Mouse (Mus musculus) heart, embryonic 10.5 days (tissue): ENCODE results near the gene Gm5148. TPM values are rescaled to one million over a fixed set of nuclear protein-coding genes. Genes with fewer than 3 reads are reported as not detected.

ENCODE experiments used
- DNase-seq: peaks from one replicate; pipeline ENCODE4 v3.0.0-alpha.2; 2017; ENCODE audit warnings: low spot score
- H3K27ac ChIP-seq: fragments of 300-500 bp; sonication (generic); 2 replicates; pipeline ENCODE4 v1.5.1; 2016; ENCODE audit warnings: mild to moderate bottlenecking
- H3K27me3 ChIP-seq: fragments of 300-500 bp; sonication (generic); 2 replicates; pipeline ENCODE4 v1.6.1; 2016; ENCODE audit warnings: mild to moderate bottlenecking; ENCODE audit not compliant: poor library complexity, insufficient read depth, severe bottlenecking
- H3K36me3 ChIP-seq: fragments of 300-500 bp; sonication (generic); 2 replicates; pipeline ENCODE4 v1.6.1; 2016; ENCODE audit warnings: mild to moderate bottlenecking, moderate library complexity
- H3K4me1 ChIP-seq: fragments of 300-500 bp; sonication (generic); 2 replicates; pipeline ENCODE4 v1.6.1; 2016; ENCODE audit warnings: mild to moderate bottlenecking
- H3K4me3 ChIP-seq: fragments of 300-500 bp; sonication (generic); 2 replicates; pipeline ENCODE4 v1.5.1; 2016; ENCODE audit warnings: mild to moderate bottlenecking, moderate library complexity
- H3K9me3 ChIP-seq: fragments of 300-500 bp; sonication (generic); 2 replicates; pipeline ENCODE4 v1.6.1; 2016; ENCODE audit warnings: mild to moderate bottlenecking, moderate library complexity
- WGBS: fragments of 180-500 bp; shearing (Covaris S2); methylation state at CpG from one replicate; pipeline ENCODE4 v1.1.7; 2016; 5-methylcytosine and 5-hydroxymethylcytosine counted together
- polyA plus RNA-seq: library from polyadenylated mRNA; unstranded; fragments of >200 nt; fragmentation: Nextera tagmentation; extraction: Ambion mirVana; gene quantifications from 2 replicates; pipeline ENCODE4 v1.2.1, GENCODE M21; 2016

Gene Gm5148
- polyA plus RNA-seq, 1 experiment from 2014 or later, result 2.0 TPM

DNA sequence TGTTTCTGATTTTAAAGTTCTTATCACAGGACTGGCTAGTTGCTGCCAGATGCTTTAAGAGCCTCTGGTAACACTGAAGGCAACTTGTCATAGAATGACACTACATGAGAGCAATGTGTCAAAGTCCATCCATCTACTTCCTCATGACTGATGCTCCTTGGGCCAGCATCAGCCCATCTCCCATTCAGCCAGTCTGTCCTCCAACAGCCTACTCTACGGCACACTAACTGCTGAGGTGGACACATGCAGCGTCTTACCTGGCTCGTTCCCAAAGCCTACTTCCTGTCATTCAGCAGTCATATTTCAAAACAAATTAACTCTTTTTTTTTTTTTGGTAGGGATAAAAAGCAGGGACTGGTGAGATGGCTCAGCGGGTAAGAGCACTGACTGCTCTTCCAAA, 17.9 kb downstream of the Gm5148 start:
- Histone ChIP-seq H3K27ac (no peak overlapping the region), H3K9me3 (0 out of 2 replicates have a peak, but pooled peaks cover 3% of the 10 kb centered on the region), H3K4me1 (peaks cover 11% of the 10 kb centered on the region), H3K36me3 (no peaks in the 10 kb centered on the region), H3K4me3 (no peak overlapping the region), H3K27me3 (peaks cover 28% of the 10 kb centered on the region)
- no peak for DNase-seq
- 83% methylated on average over 4 of the region's 4 CpGs for WGBS

DNA sequence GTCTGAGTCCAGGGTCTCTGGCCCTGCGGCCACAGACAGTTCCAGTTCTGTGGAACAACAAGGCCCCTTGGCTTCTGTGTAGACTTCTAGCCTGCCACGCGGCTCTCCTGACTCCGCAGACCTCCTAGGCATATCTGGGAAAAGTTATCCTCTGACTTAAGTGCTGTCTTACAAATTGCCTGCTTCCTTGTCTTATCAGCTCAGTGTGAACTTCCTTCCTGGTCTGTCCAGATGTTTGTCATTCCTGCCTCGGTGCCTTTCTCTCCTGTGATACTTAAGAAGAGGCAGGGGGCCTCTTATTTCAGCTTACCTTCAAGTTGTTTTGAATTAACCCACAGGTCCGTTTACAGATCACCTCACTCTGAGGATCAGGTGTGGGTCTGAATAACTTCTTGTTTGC, 18.9 kb downstream of the Gm5148 start:
- peaks cover 11% of the 10 kb centered on the region for H3K4me1 ChIP-seq
- peaks cover 28% of the 10 kb centered on the region for H3K27me3 ChIP-seq
- no peak overlapping the region for H3K4me3 ChIP-seq
- 0 out of 2 replicates have a peak, but pooled peaks cover 3% of the 10 kb centered on the region for H3K9me3 ChIP-seq
- 8% methylated on average over 6 of the region's 6 CpGs for WGBS
- peak overlapping the region; percentile 2; the same call in 1 of the 2 replicates for H3K27ac ChIP-seq
- no peaks in the 10 kb centered on the region for H3K36me3 ChIP-seq
- DNase-seq, result no peak

DNA sequence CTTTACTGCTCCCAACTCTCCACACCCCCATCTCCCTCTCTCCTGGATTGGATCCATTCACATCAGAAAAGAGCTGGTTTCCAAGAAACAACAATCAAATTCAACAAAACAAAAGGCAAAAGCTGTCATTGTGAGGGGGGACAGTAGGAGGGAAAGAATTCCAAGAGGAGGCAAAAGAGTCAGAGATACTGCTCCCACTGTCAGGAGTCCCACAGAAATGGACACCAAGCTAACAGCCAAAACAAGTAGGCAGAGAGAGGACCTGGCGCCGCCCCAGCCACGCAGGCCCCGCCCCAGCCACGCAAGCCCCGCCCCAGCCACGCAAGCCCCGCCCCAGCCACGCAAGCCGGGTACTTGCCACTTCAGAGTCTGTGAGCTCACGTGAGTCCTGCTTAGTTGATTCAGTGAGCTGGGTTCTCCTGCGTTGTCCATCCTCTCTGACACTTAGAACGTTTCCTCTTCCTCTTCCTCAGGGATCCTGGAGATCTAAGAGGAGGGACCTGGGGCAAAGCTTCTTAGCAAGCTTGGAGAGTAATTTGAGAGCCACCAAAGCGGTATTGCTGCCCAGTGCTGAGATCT, 19.5 kb downstream of the Gm5148 start:
- Histone ChIP-seq H3K27me3 (peaks cover 28% of the 10 kb centered on the region), H3K27ac (peak overlapping the region; percentile 2; the same call in 1 of the 2 replicates), H3K9me3 (0 out of 2 replicates have a peak, but pooled peaks cover 3% of the 10 kb centered on the region), H3K36me3 (no peaks in the 10 kb centered on the region), H3K4me3 (no peak overlapping the region), H3K4me1 (peaks cover 11% of the 10 kb centered on the region)
- no peak for DNase-seq
- 34% methylated on average over 14 of the region's 14 CpGs for WGBS

GRCm38 (mm10) chr3:37703066-37703465, 21.2 kb downstream of the Gm5148 start:
- Histone ChIP-seq H3K4me1 (peaks cover 11% of the 10 kb centered on the region), H3K27ac (no peak overlapping the region), H3K9me3 (0 out of 2 replicates have a peak, but pooled peaks cover 3% of the 10 kb centered on the region), H3K4me3 (no peak overlapping the region), H3K36me3 (no peaks in the 10 kb centered on the region), H3K27me3 (peaks cover 34% of the 10 kb centered on the region; the same call in 1 of the 2 replicates)
- no peak for DNase-seq
- WGBS, result 86% methylated on average over 6 of the region's 6 CpGs

DNA sequence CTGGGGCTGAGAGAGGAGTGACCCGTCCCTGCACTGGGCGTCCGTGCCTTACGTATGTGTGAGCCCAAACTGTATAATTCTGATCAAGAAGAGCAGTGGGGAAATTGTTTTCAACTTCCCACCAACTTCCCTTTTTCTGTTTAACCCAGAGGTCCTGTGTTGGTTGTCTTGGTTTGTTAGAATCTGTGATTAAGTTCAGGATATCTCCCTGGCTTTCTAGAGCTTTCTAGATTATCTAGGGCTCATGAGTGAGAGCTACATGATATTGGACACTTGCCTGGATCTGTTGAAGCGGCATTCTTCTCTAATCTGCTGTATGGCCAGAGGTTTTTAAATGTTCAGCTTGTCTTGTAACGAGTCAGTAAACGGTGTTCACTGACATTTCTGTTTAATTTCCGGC, 30.7 kb downstream of the Gm5148 start:
- Histone ChIP-seq H3K27ac (no peak overlapping the region), H3K4me1 (0 out of 2 replicates have a peak, but pooled peaks cover 2% of the 10 kb centered on the region), H3K4me3 (no peak overlapping the region), H3K36me3 (no peaks in the 10 kb centered on the region), H3K9me3 (no peaks in the 10 kb centered on the region), H3K27me3 (no peaks in the 10 kb centered on the region)
- 62% methylated on average over 8 of the region's 8 CpGs for WGBS
- DNase-seq, result no peak

DNA sequence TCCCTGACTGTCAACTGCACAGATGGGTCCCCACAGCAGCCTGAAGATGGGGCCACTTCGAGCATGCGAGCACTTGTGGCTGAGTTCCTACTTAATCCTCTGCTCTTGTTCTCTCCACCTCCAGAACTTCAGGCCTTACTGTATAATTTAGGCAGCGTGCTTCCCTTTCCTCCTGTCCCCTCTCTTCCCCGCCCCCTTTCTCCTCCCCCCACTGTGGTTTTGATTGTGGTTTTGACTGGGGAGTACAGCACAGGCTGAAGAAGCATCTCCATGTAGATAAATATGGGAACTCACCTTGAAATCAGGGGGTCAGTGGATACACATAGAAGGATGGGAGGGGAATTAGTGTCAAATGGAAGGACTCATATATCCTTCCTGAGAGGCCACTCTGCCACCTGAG, 31.3 kb downstream of the Gm5148 start:
- WGBS, result 70% methylated on average over 4 of the region's 4 CpGs
- H3K9me3 ChIP-seq, result no peaks in the 10 kb centered on the region
- H3K4me1 ChIP-seq, result 0 out of 2 replicates have a peak, but pooled peaks cover 5% of the 10 kb centered on the region
- no peak overlapping the region for H3K27ac ChIP-seq
- H3K36me3 ChIP-seq, result no peaks in the 10 kb centered on the region
- DNase-seq, result no peak
- no peak overlapping the region for H3K4me3 ChIP-seq
- no peaks in the 10 kb centered on the region for H3K27me3 ChIP-seq

- Histone ChIP-seq H3K27ac (peak overlapping the region; percentile 75), H3K36me3 (no peaks in the 10 kb centered on the region), H3K4me1 (peaks cover 18% of the 10 kb centered on the region; the same call in 1 of the 2 replicates), H3K4me3 (peak overlapping the region; percentile 49), H3K9me3 (no peaks in the 10 kb centered on the region), H3K27me3 (peaks cover 24% of the 10 kb centered on the region; the same call in 1 of the 2 replicates)
- 20% methylated on average over 28 of the region's 28 CpGs for WGBS
- DNase-seq, result no peak
Measured at GRCm38 (mm10) chr3:37687158-37687980, 36.9 kb downstream of the Gm5148 start.

- H3K4me1 ChIP-seq, result peaks cover 18% of the 10 kb centered on the region; the same call in 1 of the 2 replicates
- no peak for DNase-seq
- H3K4me3 ChIP-seq, result peak overlapping the region; percentile 49
- no peaks in the 10 kb centered on the region for H3K9me3 ChIP-seq
- H3K36me3 ChIP-seq, result no peaks in the 10 kb centered on the region
- peak overlapping the region; percentile 75 for H3K27ac ChIP-seq
- H3K27me3 ChIP-seq, result peaks cover 30% of the 10 kb centered on the region; the same call in 1 of the 2 replicates
- WGBS, result 24% methylated on average over 6 of the region's 6 CpGs
Measured at GRCm38 (mm10) chr3:37686751-37687150, 37.5 kb downstream of the Gm5148 start.

- WGBS, result 33% methylated on average over 7 of the region's 7 CpGs
Measured at GRCm38 (mm10) chr3:37686219-37686618, 38.1 kb downstream of the Gm5148 start.

GRCm38 (mm10) chr3:37676291-37676690, 48.0 kb downstream of the Gm5148 start:
- Histone ChIP-seq H3K4me1 (peaks cover 29% of the 10 kb centered on the region), H3K27me3 (peaks cover 46% of the 10 kb centered on the region), H3K27ac (no peak overlapping the region), H3K9me3 (no peaks in the 10 kb centered on the region), H3K4me3 (no peak overlapping the region), H3K36me3 (no peaks in the 10 kb centered on the region)
- DNase-seq, result no peak
- 72% methylated on average over 8 of the region's 8 CpGs for WGBS

More at GRCm38 (mm10) chr3:37686219-37686618, 38.1 kb downstream of the Gm5148 start:
- no peaks in the 10 kb centered on the region for H3K36me3 ChIP-seq
- no peak overlapping the region for H3K4me3 ChIP-seq
- no peaks in the 10 kb centered on the region for H3K9me3 ChIP-seq
- no peak for DNase-seq
- no peak overlapping the region for H3K27ac ChIP-seq
- peaks cover 35% of the 10 kb centered on the region; the same call in 1 of the 2 replicates for H3K27me3 ChIP-seq
- peaks cover 18% of the 10 kb centered on the region; the same call in 1 of the 2 replicates for H3K4me1 ChIP-seq

- Histone ChIP-seq H3K27me3 (peaks cover 43% of the 10 kb centered on the region), H3K9me3 (no peaks in the 10 kb centered on the region), H3K4me1 (peaks cover 29% of the 10 kb centered on the region), H3K4me3 (no peak overlapping the region), H3K27ac (no peak overlapping the region), H3K36me3 (no peaks in the 10 kb centered on the region)
- WGBS, result 46% methylated on average over 11 of the region's 11 CpGs
- DNase-seq, result no peak
Measured at GRCm38 (mm10) chr3:37675056-37675525, 49.2 kb downstream of the Gm5148 start.

DNA sequence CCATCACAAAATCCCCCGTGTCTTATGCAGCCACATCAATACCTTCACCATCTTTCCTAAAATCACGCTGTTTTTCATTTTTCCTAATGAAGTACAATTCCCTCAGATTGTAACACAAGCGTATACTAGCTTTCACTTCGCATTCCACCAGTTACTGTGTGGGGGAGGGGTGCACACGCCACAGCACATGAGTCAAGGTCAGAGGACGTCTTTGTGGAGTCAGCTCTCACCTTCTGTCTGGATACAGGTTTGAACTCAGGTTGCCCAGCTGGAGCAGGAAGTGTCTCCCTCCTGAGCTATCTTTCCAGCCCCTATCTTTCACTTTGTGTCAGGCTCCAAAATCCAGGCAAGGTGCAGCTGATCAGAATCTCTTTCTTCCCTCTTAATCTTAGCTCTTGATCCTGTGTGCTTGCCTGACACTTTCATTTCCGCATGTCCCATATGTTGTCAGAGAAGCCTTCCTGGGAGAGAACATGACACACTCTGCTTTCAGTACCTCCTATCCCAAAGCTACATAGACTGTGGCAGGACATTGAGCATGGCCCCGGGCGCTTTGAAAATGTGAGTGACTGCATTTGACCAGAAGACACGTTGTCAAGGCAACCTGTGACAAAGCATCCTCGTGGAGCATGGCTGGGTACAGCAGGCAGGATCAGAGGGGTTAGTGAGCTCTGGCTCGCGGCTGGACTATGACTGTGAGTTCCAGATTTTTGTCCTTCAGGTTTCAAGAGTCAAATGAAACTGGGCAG, 50.6 kb downstream of the Gm5148 start:
- 63% methylated on average over 13 of the region's 13 CpGs for WGBS
- no peak for DNase-seq
- Histone ChIP-seq H3K27me3 (peaks cover 44% of the 10 kb centered on the region), H3K27ac (no peak overlapping the region), H3K9me3 (peaks cover 13% of the 10 kb centered on the region), H3K4me1 (peaks cover 29% of the 10 kb centered on the region), H3K4me3 (no peak overlapping the region), H3K36me3 (peaks cover 9% of the 10 kb centered on the region)
